Mouse (Mus musculus): ENCODE results near the gene Krt6a.
A peak's percentile ranks its signal among the peaks of the same experiment; 100 is the strongest.
"Not testable (repeated sequence)": the region's sequence is repeated elsewhere in the genome, so short reads cannot be mapped to it uniquely, and the experiment has no call there.

The Krt6a gene

DNA sequence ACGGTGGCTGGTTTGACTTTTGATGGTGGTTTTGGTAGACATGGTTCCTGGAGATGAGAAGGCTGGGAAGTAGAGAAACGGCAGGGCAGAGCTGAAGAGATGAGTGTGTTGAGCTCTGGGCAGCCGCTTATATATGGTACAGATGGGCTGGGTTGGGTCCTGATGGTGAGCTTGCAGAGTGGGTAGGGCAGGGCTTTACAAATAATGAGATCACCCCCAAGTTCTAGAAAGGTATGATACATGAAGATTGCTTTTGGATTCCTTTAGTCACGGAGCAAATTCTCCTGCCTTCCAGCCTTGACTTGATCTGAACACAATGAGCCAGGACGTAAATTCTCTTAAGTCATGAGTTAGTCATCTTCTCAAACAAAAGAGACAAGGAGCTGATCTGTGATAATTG lies at the start of gene Krt6a:
TSS of gene Krt6a (minus strand) at position 101 of the 400 bp plus-strand sequence.
- DNase-seq (ENCODE audit: low read depth, low spot score): no peak

DNA sequence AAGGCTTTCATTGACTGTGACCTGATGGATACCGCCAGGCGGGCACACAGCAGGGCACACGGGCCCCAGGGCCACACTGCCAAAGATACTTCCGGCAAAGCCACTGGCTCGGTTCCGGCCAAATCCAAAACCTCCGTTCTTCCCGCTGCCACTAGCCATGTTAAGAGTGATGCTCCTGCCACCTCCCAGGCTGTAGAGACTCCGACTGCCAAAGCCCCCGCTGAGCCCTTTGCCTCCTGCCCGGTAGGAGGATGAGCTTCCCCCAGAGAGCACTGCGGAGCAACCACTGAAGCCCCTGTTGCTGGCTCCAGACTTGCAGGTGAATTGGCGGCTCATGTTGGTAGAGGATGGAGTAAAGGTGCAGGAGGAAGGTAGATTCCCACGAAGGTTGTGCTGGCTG lies 48.6 kb upstream of the Krt6a start, which contains the start of gene Krt71:
TSS of gene Krt71 (minus strand) at position 399 of the 400 bp plus-strand sequence.
- DNase-seq (ENCODE audit: low read depth, low spot score): no peak

DNA sequence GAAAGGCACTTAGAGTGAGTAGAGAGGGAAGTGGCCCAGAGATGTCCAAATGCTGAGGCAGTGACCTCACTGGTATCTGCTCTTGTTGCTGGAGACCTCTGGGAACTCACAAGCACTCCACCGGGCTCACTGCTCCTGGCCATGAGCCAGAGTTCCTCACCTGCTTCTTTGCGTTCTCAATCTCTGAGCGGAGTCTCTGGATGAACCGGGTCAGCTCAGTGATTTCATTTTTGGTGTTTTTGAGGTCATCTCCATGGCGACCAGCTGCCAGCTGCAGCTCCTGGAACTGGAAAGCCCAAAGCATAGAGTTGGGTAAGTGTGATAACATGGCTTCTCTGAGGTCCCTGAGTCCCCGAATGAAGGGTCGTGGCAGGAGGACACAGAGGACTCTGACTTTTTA lies 43.7 kb upstream of the Krt6a start:
- no peak for DNase-seq (ENCODE audit: low read depth, low spot score)

DNA sequence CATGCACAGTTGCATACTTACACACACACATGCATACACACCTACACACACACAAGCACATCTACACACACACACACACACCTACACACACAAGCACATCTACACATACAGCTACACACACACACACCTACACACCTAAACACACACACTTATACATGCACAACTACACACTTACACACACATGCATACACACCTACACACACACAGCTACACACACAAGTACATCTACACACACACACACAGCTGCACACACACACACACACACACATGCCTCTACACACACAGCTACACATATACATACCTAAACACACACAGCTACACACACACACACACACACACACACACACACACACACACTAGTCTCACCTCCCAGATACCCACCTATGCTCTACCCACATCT lies 36.5 kb upstream of the Krt6a start:
- DNase-seq (ENCODE audit: low read depth, low spot score): no peak

DNA sequence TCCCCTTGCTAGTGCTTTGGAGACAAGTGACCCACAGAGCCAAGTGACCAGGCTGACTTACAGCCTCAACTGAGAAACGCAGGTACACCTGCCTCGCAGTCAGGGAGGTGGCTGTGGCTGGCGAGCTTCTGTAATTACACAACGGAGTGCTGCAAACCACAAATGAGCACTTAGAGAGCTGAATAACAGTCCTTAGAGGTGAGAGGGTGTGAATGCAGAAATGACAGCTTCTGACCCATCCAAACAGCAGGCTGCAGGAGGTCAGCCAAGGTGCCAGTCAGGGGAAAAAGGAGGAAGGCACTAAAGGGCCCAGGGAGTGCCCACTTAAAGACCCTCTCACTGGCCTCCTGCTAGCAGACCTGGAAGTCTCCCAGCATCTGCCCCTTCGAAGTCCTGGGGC lies 30.6 kb upstream of the Krt6a start:
- no peak for DNase-seq (ENCODE audit: low read depth, low spot score)

DNA sequence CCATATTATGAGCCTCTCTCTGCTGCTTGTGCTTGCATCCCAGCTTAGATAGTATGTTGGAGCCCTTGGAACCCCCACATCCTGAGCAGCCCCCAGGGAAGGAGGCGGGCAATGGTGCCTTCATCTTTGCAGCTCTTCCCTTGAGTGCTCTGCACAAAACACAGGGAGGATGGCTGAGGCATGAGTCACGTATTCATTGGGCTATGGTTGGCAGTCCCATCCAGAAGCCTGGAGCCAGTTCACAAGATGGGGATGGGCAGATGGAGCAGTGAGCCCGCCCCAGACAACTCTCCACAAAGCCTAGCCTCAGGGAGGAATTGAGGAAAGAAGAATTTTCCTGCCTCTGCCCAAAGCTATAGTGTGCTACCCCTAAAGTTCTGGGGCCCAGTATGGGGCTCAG lies 21.7 kb upstream of the Krt6a start:
- DNase-seq (ENCODE audit: low read depth, low spot score): peak; percentile 89

DNA sequence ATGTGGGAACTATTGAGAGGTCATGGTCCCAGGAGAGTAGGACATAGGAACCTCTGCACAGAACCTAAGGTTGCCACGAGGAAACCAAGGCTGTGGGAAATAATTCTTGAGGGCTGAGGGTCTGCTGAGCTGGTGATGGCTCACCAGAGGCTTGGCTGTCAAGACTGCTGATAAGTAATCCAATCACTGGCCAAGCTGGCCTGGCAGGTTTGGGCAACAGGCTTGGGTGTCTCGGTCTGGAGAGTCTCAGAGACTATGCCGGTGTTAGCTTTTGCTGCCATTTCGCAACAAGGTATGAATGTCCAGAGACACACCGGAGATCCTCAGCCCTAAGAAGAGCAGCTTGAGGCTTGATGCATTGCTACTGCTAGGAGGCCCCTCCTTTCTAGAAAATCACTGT lies 20.2 kb upstream of the Krt6a start:
- DNase-seq (ENCODE audit: low read depth, low spot score): no peak

DNA sequence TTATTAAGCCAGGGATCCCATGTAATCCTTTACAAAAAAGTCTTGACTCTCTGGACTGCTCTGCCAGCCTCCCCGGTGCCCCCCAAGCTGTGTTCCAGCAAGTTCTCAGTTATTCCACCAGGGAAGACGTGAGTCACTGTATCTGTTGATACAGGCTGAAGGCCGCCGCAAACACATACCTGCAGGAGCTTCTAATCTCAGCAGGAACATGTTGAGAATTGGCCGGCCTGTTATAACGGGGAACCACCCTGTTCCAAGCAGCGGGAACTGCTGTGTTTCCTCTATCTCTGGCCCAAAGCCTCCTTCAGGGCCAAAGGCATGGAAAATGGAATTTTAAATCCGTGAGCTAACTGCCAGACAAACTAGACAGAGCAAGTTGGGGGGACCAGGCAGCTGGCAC lies 19.6 kb upstream of the Krt6a start:
- DNase-seq (ENCODE audit: low read depth, low spot score): no peak

DNA sequence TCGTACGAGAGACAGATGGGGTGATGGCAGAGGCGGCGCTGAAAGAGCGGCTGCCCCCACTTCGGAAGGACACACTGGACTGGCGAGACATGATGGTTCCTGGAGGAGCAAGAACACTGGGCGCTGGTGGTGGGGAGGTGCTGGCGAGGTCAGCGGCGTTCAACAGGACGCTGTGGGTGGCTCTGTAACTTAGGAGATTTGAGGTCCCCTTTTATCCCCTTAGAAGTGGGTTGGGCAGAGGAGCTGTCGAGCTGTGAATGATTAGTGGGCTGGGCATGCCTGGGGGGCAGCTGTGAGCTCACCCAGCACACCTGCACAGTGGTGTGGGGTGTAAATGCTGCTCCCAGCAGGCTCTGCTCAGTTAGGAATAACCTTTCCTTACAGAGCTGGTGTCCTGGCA lies 18.6 kb upstream of the Krt6a start, which contains the start of gene Krt5:
TSS of gene Krt5 (minus strand) at position 179 of the 400 bp plus-strand sequence.
- DNase-seq (ENCODE audit: low read depth, low spot score): no peak

DNA sequence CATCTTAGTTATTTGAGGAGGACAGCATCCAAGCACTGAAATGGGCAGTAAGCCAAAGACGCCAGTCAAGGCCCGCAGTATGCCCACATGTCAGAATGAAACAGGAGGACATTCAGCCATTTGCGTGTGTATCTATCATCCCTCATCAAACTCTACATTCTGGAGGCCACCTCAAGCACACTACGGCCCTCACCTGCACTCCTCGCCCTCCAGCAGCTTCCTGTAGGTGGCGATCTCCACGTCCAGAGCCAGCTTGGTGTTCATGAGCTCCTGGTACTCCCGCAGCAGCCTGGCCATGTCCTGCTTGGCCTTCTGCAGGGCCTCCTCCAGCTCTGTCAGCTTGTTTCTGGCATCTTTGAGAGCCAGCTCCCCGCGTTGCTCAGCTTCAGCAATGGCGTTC lies 14.6 kb upstream of the Krt6a start:
- DNase-seq (ENCODE audit: low read depth, low spot score): no peak

DNA sequence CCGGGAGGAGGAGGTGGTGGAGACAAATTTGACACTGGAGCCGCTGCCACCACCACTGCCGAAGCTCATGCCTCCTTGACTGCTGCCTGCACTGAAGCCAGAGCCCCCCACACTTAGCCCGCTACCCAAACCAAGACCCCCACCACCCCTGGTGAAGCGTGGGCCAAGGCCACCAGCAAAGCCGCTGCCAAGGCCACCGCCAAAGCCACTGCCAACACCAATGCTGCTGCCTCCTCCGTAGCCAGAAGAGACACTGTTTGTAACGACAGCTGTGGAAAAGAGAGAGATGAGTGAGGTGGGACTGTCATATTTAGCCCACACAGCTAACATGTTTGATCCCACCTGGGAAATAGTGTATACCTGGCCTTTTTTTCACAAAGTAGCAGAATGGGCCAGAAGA lies 13.3 kb upstream of the Krt6a start:
- DNase-seq (ENCODE audit: low read depth, low spot score): no peak

DNA sequence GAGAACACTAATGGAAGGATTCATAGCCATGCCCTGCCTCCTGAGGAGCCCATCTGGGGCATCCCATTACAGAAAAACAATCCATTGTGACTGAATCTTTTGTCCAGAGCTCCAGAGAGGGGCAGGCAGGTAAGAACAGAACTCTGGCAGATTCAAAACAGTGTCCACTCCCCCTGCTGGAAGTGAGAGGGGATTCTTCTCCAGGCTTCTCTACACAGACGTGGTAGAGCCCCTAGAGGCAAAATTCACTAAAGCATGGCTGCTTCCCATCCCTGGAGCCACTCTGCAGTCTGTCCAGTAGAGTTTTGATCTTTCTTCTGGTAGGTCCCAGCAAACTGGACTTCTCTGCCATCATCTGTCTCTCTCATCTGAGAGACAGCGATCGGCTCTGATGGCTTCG lies 10.0 kb upstream of the Krt6a start:
- peak; percentile 48 for DNase-seq (ENCODE audit: low read depth, low spot score)

DNA sequence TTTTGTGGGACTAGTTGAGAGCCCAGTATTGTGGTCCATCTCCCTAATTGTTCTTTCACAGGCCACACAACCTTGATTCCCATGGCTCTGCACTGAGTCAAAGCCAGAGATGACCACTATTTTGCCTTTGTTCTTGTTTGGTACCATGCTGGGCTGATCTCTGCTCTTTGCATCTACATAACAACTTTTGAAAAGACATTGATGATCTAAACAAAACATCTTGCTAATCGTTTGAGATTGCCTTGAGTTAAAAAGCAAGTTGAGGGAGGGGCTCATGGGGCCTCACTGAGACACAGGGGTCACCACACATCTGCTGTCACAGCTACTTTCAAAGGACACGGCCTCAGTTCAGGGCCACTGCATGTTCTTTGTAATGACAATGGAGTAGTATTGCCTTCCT lies 8.3 kb upstream of the Krt6a start:
- no peak for DNase-seq (ENCODE audit: low read depth, low spot score)

DNA sequence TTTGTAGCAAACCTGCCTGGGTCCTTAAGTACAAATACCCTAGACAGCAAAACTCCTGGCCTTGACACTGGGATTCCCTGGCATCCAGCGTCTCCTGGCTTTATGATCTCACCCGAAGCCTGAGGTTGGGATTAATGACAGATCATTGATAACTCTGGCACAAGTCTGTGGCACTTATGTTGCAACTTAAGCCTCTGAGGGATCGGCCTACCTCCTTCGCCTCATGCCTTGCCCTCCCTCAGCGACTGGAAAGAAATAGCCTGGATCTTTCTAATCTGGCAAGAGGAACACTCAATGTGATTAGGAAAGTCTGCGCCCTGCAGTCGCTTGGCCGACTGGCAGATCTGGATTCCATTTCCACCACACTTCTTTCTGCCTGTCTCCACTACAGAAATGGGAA lies 5.8 kb upstream of the Krt6a start:
- DNase-seq (ENCODE audit: low read depth, low spot score): no peak

DNA sequence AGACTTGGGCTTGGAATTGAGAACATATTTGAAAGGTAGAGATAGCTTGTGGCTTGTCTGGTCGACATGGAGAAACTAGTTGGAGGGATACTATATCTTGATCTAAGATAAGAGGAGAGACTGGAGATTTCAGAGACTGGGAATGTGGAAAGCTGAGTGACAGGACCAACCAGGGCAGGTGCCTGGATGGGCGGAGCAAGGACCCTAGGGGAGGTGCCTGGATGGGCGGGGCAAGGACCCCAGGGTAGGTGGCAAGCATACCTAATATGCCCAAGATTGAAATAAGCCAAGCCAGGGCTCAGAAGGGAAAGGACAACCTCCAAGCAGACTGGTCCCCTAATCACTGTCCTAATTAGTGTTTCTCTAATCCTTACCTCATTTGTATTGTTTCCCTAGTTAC lies 5.1 kb upstream of the Krt6a start:
- DNase-seq (ENCODE audit: low read depth, low spot score): no peak

DNA sequence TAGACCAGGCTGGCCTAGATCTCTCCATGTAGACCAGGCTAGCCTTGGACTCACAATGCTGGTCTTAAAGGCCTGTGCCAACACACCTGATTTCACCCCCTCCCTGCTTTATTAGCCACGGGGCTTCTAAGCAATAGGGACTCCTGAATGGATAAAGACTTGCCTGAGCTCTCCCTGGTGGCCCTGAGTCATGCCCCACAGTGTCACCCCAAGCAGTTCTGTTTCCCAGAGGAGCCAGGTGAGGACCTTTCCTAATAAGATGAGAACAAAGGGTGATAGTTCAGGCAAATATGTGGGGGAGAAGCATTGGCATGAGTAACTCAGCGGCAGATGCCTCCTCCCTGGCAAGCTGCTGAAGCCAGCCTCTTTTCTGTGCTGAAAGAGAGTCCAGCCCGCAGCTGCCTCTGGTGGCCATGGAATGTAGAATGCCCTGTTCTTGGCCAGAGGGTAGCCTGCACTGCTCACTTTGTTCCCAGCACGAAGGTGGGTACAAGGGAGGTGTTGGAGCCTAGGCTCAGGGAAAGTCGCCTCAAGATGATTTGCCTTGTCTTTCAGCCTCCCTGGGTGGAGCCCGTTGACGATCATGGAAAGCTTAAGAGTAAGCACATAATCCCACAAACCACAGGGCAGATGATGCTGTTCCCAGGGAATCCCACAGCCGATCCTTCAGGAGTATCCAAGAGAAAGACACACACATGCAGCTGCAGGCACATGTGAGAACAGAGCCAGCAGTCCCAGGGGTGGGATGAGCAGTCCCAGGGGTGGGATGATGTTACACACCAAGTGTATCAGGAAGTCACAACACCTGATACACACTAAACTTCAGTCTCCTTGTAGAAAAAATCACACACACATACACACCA lies 3.5 kb upstream of the Krt6a start:
- no peak for DNase-seq (ENCODE audit: low read depth, low spot score)

DNA sequence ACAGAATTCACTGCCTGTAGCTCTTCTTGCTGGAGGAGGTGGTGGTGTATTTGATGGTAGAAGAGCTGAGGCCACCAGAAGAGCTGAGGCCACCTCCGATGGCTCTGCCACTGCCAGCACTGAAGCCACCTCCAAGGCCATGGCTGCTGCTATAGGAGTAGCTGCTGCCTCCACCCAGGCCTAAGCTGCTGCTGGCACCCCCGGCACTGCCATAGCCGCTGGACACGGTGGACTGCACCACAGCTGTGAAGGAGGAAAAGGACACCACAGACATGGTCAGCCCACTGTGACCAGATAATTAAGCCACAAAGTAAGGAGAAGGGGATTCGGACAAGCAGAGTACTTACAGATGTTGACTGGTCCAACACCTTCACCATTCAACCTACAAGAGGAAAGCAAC lies 3.6 kb downstream of the Krt6a start:
- not testable (repeated sequence) for DNase-seq (ENCODE audit: low read depth, low spot score)

DNA sequence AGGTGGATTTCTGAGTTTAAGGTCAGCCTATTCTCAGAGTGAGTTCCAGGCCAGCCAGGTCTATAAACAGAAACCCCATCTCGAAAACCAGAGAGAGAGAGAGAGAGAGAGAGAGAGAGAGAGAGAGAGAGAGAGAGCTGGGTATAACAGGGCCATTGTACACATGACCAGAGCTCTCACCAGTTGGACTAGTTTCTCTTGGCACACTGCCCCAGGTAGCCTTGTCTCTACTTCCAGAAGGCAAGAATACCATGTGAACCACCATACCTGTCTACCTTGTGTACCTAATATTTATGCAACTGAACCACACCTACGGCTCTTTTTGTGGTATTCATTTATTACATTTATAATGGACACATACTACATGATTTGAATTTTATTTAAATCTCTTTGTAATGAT lies 5.9 kb downstream of the Krt6a start:
- no peak for DNase-seq (ENCODE audit: low read depth, low spot score)

DNA sequence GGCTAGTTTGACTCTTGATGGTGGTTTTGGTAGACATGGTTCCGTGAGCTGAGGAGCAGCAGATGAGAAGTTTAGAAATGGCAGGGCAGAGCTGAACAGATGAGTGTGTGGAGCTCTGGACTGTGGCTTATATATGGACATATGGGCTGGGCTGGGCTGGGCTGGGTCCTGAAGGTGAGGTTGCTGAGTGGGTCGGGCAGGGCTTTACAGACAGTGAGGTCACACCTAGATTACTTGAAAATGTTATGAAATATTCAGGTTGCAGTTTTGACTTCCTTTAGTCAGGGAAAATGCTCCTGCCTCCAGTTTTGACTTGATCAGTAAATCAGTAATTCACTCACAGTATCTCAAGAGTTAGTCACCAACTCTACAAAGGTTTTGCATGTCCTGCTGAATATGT lies 13.9 kb downstream of the Krt6a start, which contains the start of gene Krt6b:
TSS of gene Krt6b (minus strand) at position 101 of the 400 bp plus-strand sequence.
- DNase-seq (ENCODE audit: low read depth, low spot score): no peak

DNA sequence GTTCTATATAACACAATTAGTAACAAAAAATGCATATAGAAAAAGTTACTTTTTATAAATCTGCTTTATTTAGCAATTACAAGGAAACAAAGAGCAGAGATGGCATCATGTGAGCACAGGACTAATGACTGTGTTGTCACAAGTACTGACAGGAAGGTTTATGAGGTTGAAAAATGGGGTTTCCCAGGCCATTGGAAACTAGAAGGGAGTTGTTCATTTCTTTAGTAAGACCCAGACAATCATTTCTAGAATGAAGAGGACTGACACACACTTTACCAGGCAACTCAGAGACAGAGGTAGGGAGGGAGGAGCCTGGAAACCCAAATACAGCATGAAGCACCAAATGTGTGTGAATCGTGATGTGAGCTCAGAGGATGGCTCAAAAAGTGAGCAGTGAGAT lies 18.1 kb downstream of the Krt6a start:
- DNase-seq (ENCODE audit: low read depth, low spot score): no peak

DNA sequence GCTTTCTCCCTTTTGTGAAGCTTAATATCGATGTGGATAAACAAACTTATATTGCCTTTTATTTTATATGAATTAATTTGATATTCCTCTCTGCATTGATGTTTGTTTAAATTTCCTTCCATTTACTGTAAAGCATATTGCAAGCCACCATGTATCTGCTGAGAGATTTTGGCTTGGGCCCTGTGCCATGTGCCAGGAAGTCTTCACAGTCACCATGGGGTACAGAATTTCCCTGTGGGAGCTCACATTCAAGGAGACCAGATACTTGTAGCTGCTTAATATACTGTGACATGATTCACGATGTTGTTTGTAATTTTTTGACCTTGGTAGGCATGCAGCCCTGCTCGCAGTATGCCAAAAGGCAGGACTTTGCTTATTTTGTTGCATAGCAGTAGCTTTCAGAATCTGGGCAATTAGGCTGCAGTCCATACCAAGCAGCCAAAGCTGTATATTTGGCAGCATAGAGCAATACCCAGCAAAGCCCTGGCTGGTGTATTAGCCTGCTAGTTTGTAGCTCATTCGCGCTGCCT lies 41.3 kb downstream of the Krt6a start:
- DNase-seq (ENCODE audit: low read depth, low spot score): no peak

DNA sequence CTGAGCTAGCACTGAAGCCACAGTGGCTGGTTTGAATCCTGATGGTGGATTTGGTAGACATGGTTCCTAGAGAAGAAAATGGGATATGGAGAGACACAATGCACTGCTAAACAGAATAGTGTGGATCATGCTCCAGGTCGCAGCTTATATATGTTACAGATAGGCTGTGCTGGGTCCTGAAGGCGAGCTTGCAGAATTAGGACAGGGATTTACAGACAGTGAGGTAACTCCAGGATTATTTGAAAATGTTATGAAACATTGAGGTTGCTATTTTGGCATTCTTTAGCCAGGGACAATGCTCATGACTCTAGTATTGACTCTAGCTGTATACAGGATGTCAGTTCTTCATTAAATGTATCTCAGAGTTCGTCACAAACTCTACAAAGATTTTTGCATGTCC lies 46.8 kb downstream of the Krt6a start, which contains the start of gene Gm5478:
TSS of gene Gm5478 (minus strand) at position 101 of the 400 bp plus-strand sequence.
- DNase-seq (ENCODE audit: low read depth, low spot score): no peak
